Mouse (Mus musculus) testis, adult 2 months (tissue): ENCODE data around the gene Syne2. TPM values are rescaled to one million over a fixed set of nuclear protein-coding genes. Genes with fewer than 3 reads are reported as not detected.
A peak's percentile ranks its signal among the peaks of the same experiment; 100 is the strongest.

Experiments
- H3K27ac ChIP-seq: fragments of 200-500 bp; 2 replicates; pipeline ENCODE4 v1.5.1; 2012; ENCODE audit warnings: low read depth, low read length; ENCODE audit not compliant: control insufficient read depth, insufficient read depth
- H3K27me3 ChIP-seq: fragments of 200-500 bp; 2 replicates; pipeline ENCODE4 v1.6.1; 2012; ENCODE audit warnings: mild to moderate bottlenecking, low read length, moderate library complexity; ENCODE audit not compliant: control insufficient read depth, insufficient read depth
- H3K36me3 ChIP-seq: fragments of 200-500 bp; 2 replicates; pipeline ENCODE4 v1.6.1; 2012; ENCODE audit warnings: mild to moderate bottlenecking, low read length; ENCODE audit not compliant: control insufficient read depth, insufficient read depth
- H3K4me1 ChIP-seq: fragments of 200-500 bp; 2 replicates; pipeline ENCODE4 v1.6.1; 2012; ENCODE audit warnings: low read length; ENCODE audit not compliant: control insufficient read depth, insufficient read depth
- H3K4me3 ChIP-seq: fragments of 200-500 bp; 2 replicates; pipeline ENCODE4 v1.5.1; 2012; ENCODE audit warnings: low read depth, mild to moderate bottlenecking, low read length, moderate library complexity, mixed read lengths; ENCODE audit not compliant: control insufficient read depth
- CTCF ChIP-seq: fragments of 200-500 bp; IDR thresholded peaks from 2 replicates; pipeline ENCODE4 v1.5.1; 2012; ENCODE audit warnings: low read depth, mild to moderate bottlenecking, inconsistent platforms, low read length, moderate library complexity; ENCODE audit not compliant: control insufficient read depth, insufficient read depth, insufficient replicate concordance
- POLR2A ChIP-seq: fragments of 200-500 bp; IDR thresholded peaks from 2 replicates; pipeline ENCODE4 v1.6.1; 2012; ENCODE audit warnings: low read depth, mild to moderate bottlenecking, inconsistent platforms, low read length, moderate library complexity; ENCODE audit not compliant: control insufficient read depth
- polyA plus RNA-seq: library from polyadenylated mRNA; depleted of rRNA; stranded (reverse); fragments of >200 nt; gene quantifications from 2 replicates; pipeline ENCODE4 v1.2.3, GENCODE M21; 2012

The Syne2 gene
- polyA plus RNA-seq, 1 experiment, result 35.5 TPM

DNA sequence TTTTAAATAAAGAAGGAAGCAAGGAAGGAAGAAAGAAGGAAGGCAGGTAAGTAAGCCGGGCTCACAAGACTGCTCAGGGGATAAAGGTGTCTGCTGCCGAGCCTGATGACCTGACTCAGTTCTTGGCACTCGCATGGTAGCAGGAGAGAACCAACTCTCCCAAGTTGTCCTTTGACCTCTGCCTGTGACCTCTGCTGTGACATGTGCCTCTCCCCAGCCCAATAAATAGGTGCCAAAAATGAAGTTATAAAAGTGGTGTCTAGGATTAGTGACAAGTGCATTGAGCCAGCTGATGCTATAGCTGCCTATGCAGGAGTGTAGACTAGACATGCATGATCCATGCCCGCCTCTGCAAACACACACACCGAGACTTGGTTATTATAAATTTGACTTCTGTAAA, 73.3 kb downstream of the Syne2 start:
- Histone ChIP-seq H3K4me1 (no peaks in the 10 kb centered on the region), H3K27me3 (no peaks in the 10 kb centered on the region), H3K27ac (no peak overlapping the region), H3K4me3 (no peak overlapping the region), H3K36me3 (no peaks in the 10 kb centered on the region)
- TF ChIP-seq CTCF (no peak), POLR2A (no peak)

- Histone ChIP-seq H3K4me1 (no peaks in the 10 kb centered on the region), H3K27ac (no peak overlapping the region)
Observed at GRCm38 (mm10) chr12:75893392-75893791, 75.5 kb downstream of the Syne2 start.

DNA sequence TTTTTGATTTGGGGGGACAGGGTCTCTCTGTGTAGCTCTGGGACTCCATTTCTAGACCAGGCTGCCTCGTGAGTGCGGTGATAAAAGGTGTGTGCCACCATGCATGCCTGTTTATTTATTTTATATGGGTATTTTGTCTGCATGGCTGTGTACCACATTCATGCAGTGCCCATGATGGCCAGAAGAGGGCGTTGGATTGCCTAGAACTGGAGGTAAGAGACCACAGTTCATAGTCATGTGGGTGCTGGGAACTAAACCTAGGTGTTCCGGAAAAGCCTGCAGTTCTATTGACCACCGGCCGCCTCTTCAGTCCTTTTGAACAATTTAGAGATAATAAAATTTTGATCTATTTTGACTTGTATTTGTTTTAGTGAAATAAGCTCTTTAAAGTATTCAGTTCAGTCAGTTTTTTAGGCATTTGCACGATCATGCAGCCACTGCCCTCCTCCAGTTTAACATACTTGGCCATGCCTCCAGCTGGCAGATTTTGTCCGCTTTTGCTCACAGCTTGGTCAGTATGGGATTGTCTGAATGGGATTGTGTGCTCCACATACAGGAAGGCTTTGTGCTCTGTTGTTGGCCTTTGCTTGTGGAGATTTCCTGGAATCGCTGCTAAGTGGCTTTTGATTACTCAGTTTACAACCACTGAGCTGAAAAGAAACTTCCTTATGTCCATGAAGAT, 76.5 kb downstream of the Syne2 start:
- no peaks in the 10 kb centered on the region for H3K27me3 ChIP-seq
- TF ChIP-seq CTCF (peak; percentile 40; the same call in 1 of the 2 replicates), POLR2A (no peak)
- no peak overlapping the region for H3K27ac ChIP-seq
- peak overlapping the region; percentile 29; the same call in 1 of the 2 replicates for H3K4me3 ChIP-seq
- H3K4me1 ChIP-seq, result no peaks in the 10 kb centered on the region
- no peaks in the 10 kb centered on the region for H3K36me3 ChIP-seq

More at GRCm38 (mm10) chr12:75893392-75893791, 75.5 kb downstream of the Syne2 start:
- TF ChIP-seq CTCF, result no peak
- no peak for TF ChIP-seq POLR2A
- Histone ChIP-seq H3K27me3 (no peaks in the 10 kb centered on the region), H3K36me3 (no peaks in the 10 kb centered on the region), H3K4me3 (no peak overlapping the region)

DNA sequence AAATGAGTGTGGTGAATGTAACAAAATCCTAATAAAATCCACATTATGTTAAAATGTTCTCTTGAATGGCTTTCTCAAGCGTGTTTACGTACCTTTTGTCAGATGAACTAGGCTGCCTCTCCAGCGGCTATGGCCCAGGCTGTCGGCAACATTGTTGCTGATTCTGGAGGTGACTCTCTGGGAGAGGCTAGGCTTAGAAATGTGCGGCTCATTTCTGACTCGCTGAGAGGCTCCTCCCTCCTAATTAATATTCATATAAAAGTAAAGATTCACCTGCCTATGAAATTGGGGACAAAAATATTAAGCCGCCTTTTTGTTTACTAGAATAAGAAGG, 77.0 kb downstream of the Syne2 start:
- no peak overlapping the region for H3K4me3 ChIP-seq
- no peaks in the 10 kb centered on the region for H3K36me3 ChIP-seq
- no peak for TF ChIP-seq POLR2A
- TF ChIP-seq CTCF, result no peak

GRCm38 (mm10) chr12:75897793-75898192, 79.9 kb downstream of the Syne2 start:
- Histone ChIP-seq H3K27ac (no peak overlapping the region), H3K36me3 (no peaks in the 10 kb centered on the region), H3K4me1 (no peaks in the 10 kb centered on the region)

More for the DNA sequence above, 77.0 kb downstream of the Syne2 start:
- no peaks in the 10 kb centered on the region for H3K27me3 ChIP-seq
- H3K4me1 ChIP-seq, result no peaks in the 10 kb centered on the region
- no peak overlapping the region for H3K27ac ChIP-seq

DNA sequence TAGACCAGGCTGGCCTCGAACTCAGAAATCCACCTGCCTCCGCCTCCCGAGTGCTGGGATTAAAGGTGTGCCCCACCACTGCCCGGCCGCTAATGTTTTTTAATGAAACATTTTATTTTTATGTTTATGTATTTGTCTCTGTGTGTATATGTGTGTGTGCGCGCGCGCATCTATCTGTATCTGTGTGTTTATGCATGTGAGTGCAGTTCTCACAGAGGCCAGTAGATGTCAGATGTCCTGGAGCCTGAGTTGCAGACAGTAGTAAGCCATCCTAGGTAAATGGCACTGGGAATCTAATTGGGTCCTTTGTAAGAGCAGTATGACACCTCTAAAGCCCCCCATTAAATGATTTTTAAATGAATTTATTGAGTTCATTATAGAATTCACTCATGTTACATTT, 83.8 kb downstream of the Syne2 start:
- TF ChIP-seq POLR2A (no peak), CTCF (no peak)
- Histone ChIP-seq H3K4me3 (no peak overlapping the region), H3K36me3 (no peaks in the 10 kb centered on the region), H3K27ac (no peak overlapping the region), H3K27me3 (no peaks in the 10 kb centered on the region), H3K4me1 (no peaks in the 10 kb centered on the region)

More at GRCm38 (mm10) chr12:75897793-75898192, 79.9 kb downstream of the Syne2 start:
- TF ChIP-seq CTCF (no peak), POLR2A (no peak)
- H3K4me3 ChIP-seq, result no peak overlapping the region
- no peaks in the 10 kb centered on the region for H3K27me3 ChIP-seq

DNA sequence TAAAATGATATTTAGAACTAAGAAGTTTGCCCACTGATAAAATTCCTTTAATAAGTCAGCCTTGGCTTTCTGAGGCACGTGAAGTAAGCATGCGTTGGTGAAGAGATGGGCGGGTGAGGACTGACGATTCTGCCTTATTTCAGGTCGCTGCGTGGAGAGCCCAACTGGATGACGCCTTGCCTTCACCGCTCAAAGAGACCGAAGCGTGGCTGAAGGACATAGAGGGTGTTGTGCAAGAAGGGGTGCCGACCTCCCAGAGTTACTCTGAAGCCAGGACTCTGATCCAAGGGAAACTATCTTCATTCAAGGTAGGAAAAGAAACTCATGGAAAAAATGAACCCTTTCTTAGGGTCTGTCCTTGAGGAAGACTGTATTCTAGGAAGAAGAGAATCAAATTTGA, 86.1 kb downstream of the Syne2 start:
- Histone ChIP-seq H3K36me3 (no peaks in the 10 kb centered on the region), H3K4me3 (no peak overlapping the region), H3K4me1 (no peaks in the 10 kb centered on the region), H3K27ac (no peak overlapping the region), H3K27me3 (no peaks in the 10 kb centered on the region)
- TF ChIP-seq CTCF (no peak), POLR2A (no peak)
